Mouse (Mus musculus) CH12F3 (cell line): ENCODE measurements around the gene Sys1.

Experiments used
- in situ Hi-C: fragments of 300-500 bp; cut with MboI; formaldehyde crosslinking; loops from 2 replicates; pipeline ENCODE4 v1.14.3; 2020; ENCODE audit warnings: low sequenced_read_pairs

Sys1 gene

DNA sequence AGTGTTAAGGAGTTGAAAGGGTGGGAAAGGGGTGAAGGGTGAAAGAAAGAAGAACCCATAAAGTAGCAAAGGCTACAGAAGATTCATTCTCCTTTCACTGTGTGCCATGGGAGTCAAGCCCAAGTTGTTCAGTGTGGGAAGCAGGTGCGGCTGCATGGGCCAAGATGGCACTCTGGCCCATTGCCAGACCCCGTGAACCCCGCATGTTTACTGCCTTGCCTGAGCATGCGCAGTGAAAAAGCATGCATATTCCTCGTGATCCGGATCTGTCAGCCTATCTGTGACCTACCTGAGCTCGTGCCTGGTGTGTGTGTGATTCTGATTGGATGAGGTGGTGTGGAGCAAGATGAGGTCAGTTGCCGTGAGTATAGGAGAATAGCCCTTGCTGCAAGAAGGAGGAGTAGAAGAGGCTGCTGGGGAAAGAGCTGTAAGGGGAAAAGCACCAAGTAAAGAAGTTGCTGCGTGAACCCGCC, 66.6 kb downstream of the Sys1 start:
- in situ Hi-C loops, result no loop called here

DNA sequence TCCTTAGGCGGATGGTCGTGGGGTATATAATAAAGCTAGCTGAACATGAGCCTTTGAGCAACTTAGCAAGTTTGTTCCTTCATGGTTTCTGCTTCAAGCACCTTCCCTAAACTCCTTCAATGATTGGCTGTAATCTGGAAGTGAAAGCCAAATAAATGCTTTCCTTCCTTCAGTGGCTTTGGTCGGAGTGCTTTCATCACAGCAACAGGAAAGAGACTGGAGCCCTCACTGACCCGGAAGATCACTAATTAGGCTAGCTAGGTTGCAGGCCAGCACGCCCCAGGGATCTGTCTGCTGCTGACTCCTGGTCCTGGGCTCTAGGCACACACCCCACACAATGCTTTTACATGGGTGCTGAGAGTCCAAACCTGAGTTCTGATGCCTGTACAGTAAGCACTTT, 71.8 kb downstream of the Sys1 start:
- in situ Hi-C loops, result loop anchor here (5.0 kb wide), 1 partner anchor 111 kb away; no protein-coding TSS in a partner anchor
